ENCODE assay signal across 29 mouse cellular contexts in genomic region chr11:11904995-11905394, GRCm38 (mm10). TPM values are rescaled to one million over a fixed set of nuclear protein-coding genes. Genes with fewer than 3 reads are reported as not detected.
"Had no signal": no experiment of that assay in that cellular context is flagged by ENCODE, and none has a peak within 500 bp of the region (broad histone marks: within the 10 kb centered on the region; RNA-seq: fewer than 3 reads in every experiment).

No protein-coding gene starts in this region.

- H3K27ac ChIP-seq: heart, adult 2 months; heart, embryonic 13.5 days; heart, embryonic 15.5 days; hindbrain, embryonic 13.5 days; hindbrain, embryonic 15.5 days; hindbrain, postnatal 0 days; kidney, embryonic 15.5 days; kidney, postnatal 0 days; limb, embryonic 10.5 days; limb, embryonic 12.5 days; liver, embryonic 13.5 days; liver, embryonic 15.5 days had no signal

- H3K4me3 ChIP-seq: heart, adult 2 months; heart, embryonic 13.5 days; heart, embryonic 15.5 days; hindbrain, embryonic 13.5 days; hindbrain, embryonic 15.5 days; kidney, embryonic 15.5 days; limb, embryonic 10.5 days; limb, embryonic 12.5 days; liver, embryonic 13.5 days; liver, embryonic 15.5 days had no signal

- H3K4me2 ChIP-seq: heart, embryonic 11.5 days; heart, embryonic 13.5 days; heart, embryonic 15.5 days; hindbrain, embryonic 13.5 days; hindbrain, embryonic 15.5 days; kidney, embryonic 15.5 days; limb, embryonic 12.5 days; liver, embryonic 11.5 days; liver, embryonic 13.5 days; liver, embryonic 15.5 days had no signal

- ATAC-seq: hindbrain, postnatal 0 days; intestine, embryonic 16.5 days; liver, postnatal 0 days had no signal

- DNase-seq: gastrocnemius, postnatal 14 days; gastrocnemius, postnatal 36 days; heart, adult 11 months; heart, adult 2 months; heart, postnatal 14 days; heart, postnatal 36 days; kidney, adult 11 months; kidney, adult 2 months; kidney, postnatal 25 days; kidney, postnatal 4 days; layer of hippocampus, adult 9-11 months; layer of hippocampus, postnatal 36 days; liver; liver, embryonic 13.5 days; liver, postnatal 0 days had no signal

- H3K36me3 ChIP-seq: heart, embryonic 13.5 days; heart, embryonic 15.5 days; hindbrain, embryonic 13.5 days; hindbrain, embryonic 15.5 days; kidney, embryonic 15.5 days; limb, embryonic 10.5 days; limb, embryonic 12.5 days; liver, embryonic 13.5 days; liver, embryonic 15.5 days had no signal

- H3K27me3 ChIP-seq: heart, embryonic 13.5 days; heart, embryonic 15.5 days; hindbrain, embryonic 13.5 days; hindbrain, embryonic 15.5 days; kidney, embryonic 15.5 days; limb, embryonic 12.5 days; liver, embryonic 13.5 days; liver, embryonic 15.5 days had no signal

- H3K9me3 ChIP-seq: heart, embryonic 15.5 days; hindbrain, embryonic 13.5 days; hindbrain, embryonic 15.5 days; kidney, embryonic 15.5 days; limb, embryonic 10.5 days; limb, embryonic 12.5 days; liver, embryonic 13.5 days; liver, embryonic 15.5 days had no signal

- H3K9ac ChIP-seq: heart, embryonic 13.5 days; heart, embryonic 15.5 days; hindbrain, embryonic 13.5 days; hindbrain, embryonic 15.5 days; kidney, embryonic 15.5 days; limb, embryonic 12.5 days; liver, embryonic 13.5 days; liver, embryonic 15.5 days; liver, postnatal 0 days had no signal

- H3K4me1 ChIP-seq: hindbrain, embryonic 13.5 days; hindbrain, embryonic 15.5 days; kidney, embryonic 15.5 days; limb, embryonic 10.5 days; liver, embryonic 15.5 days had no signal

RNA-seq across cellular contexts. Expression of gene Ddc, which starts 7.1 kb away (rescaled TPM):
- total RNA-seq: hematopoietic stem cell, adult 5-6 weeks had no signal
